Mouse (Mus musculus) MEL (cell line): ENCODE results near the gene Amigo3. TPM values are rescaled to one million over a fixed set of nuclear protein-coding genes. Genes with fewer than 3 reads are reported as not detected.
A peak's percentile ranks its signal among the peaks of the same experiment; 100 is the strongest.

Experiments
- DNase-seq: peaks from one replicate; pipeline ENCODE4 v3.0.0; 2011; ENCODE audit warnings: low read depth, low spot score
- H3K27ac ChIP-seq: 2 replicates; pipeline ENCODE4 v1.5.1; 2012; ENCODE audit warnings: low read depth, mild to moderate bottlenecking, control low read depth, low read length, moderate library complexity; ENCODE audit not compliant: control insufficient read depth
- H3K27me3 ChIP-seq, 2 experiments: fragments of 150-350 bp in 1 of 2; sonication (generic) in 1 of 2; 2 replicates each; pipeline ENCODE4 v1.6.1; 2012; ENCODE audit warnings: low read length in 2 of 2, mild to moderate bottlenecking in 2 of 2, improper control_type of control experiment in 1 of 2, moderate library complexity in 1 of 2; ENCODE audit not compliant: insufficient read depth in 2 of 2, control insufficient read depth in 1 of 2
- H3K36me3 ChIP-seq, 2 experiments: 2 replicates each; pipeline ENCODE4 v1.6.1; 2012 to 2014; ENCODE audit warnings: low read length in 2 of 2, improper control_type of control experiment in 1 of 2, inconsistent platforms in 1 of 2, mild to moderate bottlenecking in 1 of 2; ENCODE audit not compliant: insufficient read depth in 2 of 2, control insufficient read depth in 1 of 2
- H3K4me1 ChIP-seq, 2 experiments: fragments of 150-350 bp in 1 of 2; sonication (generic) in 1 of 2; 2 replicates each; pipeline ENCODE4 v1.6.1; 2012; ENCODE audit warnings: low read length in 2 of 2, improper control_type of control experiment in 1 of 2, mild to moderate bottlenecking in 1 of 2; ENCODE audit not compliant: insufficient read depth in 2 of 2, control insufficient read depth in 1 of 2
- H3K4me3 ChIP-seq, 2 experiments: fragments of 150-350 bp in 1 of 2; sonication (generic) in 1 of 2; 2 replicates each; pipeline ENCODE4 v1.5.1; 2012; ENCODE audit warnings: low read depth in 2 of 2, low read length in 2 of 2, mild to moderate bottlenecking in 2 of 2, moderate library complexity in 2 of 2, control low read depth in 1 of 2, improper control_type of control experiment in 1 of 2; ENCODE audit not compliant: control insufficient read depth in 1 of 2, insufficient read depth in 1 of 2
- H3K79me2 ChIP-seq: 2 replicates; pipeline ENCODE4 v1.6.1; 2012; ENCODE audit warnings: mild to moderate bottlenecking, low read length, moderate library complexity; ENCODE audit not compliant: control insufficient read depth, poor library complexity, insufficient read depth
- H3K9ac ChIP-seq: 2 replicates; pipeline ENCODE4 v1.6.1; 2012; ENCODE audit warnings: low read depth, mild to moderate bottlenecking, control low read depth, low read length, moderate library complexity; ENCODE audit not compliant: control insufficient read depth, poor library complexity, severe bottlenecking
- H3K9me3 ChIP-seq: fragments of 150-350 bp; sonication (generic); replicated peaks from 2 replicates; pipeline ENCODE4 v1.6.1; 2012; ENCODE audit warnings: mild to moderate bottlenecking, low read length, improper control_type of control experiment, moderate library complexity; ENCODE audit not compliant: insufficient read depth
- CHD1 ChIP-seq: IDR thresholded peaks from 2 replicates; pipeline ENCODE4 v1.6.1; 2012; ENCODE audit warnings: low read depth, mild to moderate bottlenecking, inconsistent platforms, low read length, improper control_type of control experiment
- CTCF ChIP-seq, 3 experiments: IDR thresholded peaks in 2 of 3; conservative IDR thresholded peaks in 1 of 3; 2 replicates each; pipeline ENCODE4 v1.5.1; 2011 to 2012; ENCODE audit warnings: low read length in 3 of 3, low read depth in 2 of 3, mild to moderate bottlenecking in 2 of 3, improper control_type of control experiment in 1 of 3, inconsistent platforms in 1 of 3, mixed read lengths in 1 of 3, moderate library complexity in 1 of 3; ENCODE audit not compliant: control insufficient read depth in 1 of 3, insufficient read depth in 1 of 3, poor library complexity in 1 of 3, severe bottlenecking in 1 of 3
- E2F4 ChIP-seq: IDR thresholded peaks from 2 replicates; pipeline ENCODE4 v1.6.1; 2011; ENCODE audit warnings: low read depth, low read length, improper control_type of control experiment, borderline replicate concordance
- ETS1 ChIP-seq: IDR thresholded peaks from 2 replicates; pipeline ENCODE4 v1.6.1; 2012; ENCODE audit warnings: low read depth, mild to moderate bottlenecking, inconsistent platforms, low read length, improper control_type of control experiment, moderate library complexity
- HCFC1 ChIP-seq: IDR thresholded peaks from 2 replicates; pipeline ENCODE4 v1.6.1; 2012; ENCODE audit warnings: low read depth, mild to moderate bottlenecking, inconsistent platforms, low read length, improper control_type of control experiment, moderate library complexity
- JUND ChIP-seq: IDR thresholded peaks from 2 replicates; pipeline ENCODE4 v1.6.1; 2011; ENCODE audit warnings: low read depth, mild to moderate bottlenecking, improper control_type of control experiment, low read length
- KAT2A ChIP-seq: conservative IDR thresholded peaks from 2 replicates; pipeline ENCODE4 v1.6.1; 2012; ENCODE audit warnings: low read depth, low read length, improper control_type of control experiment, inconsistent platforms
- MAZ ChIP-seq: IDR thresholded peaks from 2 replicates; pipeline ENCODE4 v1.6.1; 2012; ENCODE audit warnings: low read depth, mild to moderate bottlenecking, inconsistent platforms, low read length, improper control_type of control experiment
- MEF2A ChIP-seq: IDR thresholded peaks from 2 replicates; pipeline ENCODE4 v1.6.1; 2014; ENCODE audit warnings: low read depth, mild to moderate bottlenecking, inconsistent platforms, low read length, improper control_type of control experiment; ENCODE audit not compliant: poor library complexity, insufficient replicate concordance, severe bottlenecking; ENCODE audit errors: extremely low read depth
- MXI1 ChIP-seq: IDR thresholded peaks from 2 replicates; pipeline ENCODE4 v1.6.1; 2011; ENCODE audit warnings: mild to moderate bottlenecking, low read depth, low read length, improper control_type of control experiment
- MYB ChIP-seq: IDR thresholded peaks from 2 replicates; pipeline ENCODE4 v1.6.1; 2011; ENCODE audit warnings: mild to moderate bottlenecking, low read depth, low read length, improper control_type of control experiment
- MYC ChIP-seq: IDR thresholded peaks from 2 replicates; pipeline ENCODE4 v1.6.1; 2011; ENCODE audit warnings: low read depth, mild to moderate bottlenecking, low read length, improper control_type of control experiment, moderate library complexity
- NELFE ChIP-seq: IDR thresholded peaks from 2 replicates; pipeline ENCODE4 v1.6.1; 2011; ENCODE audit warnings: low read depth, low read length, improper control_type of control experiment
- POLR2A ChIP-seq, 2 experiments: IDR thresholded peaks; 2 replicates each; pipeline ENCODE4 v1.6.1; 2011 to 2012; ENCODE audit warnings: low read length in 2 of 2, mild to moderate bottlenecking in 2 of 2, control low read depth in 1 of 2, improper control_type of control experiment in 1 of 2, low read depth in 1 of 2, moderate library complexity in 1 of 2; ENCODE audit not compliant: control insufficient read depth in 1 of 2, insufficient read depth in 1 of 2, poor library complexity in 1 of 2
- POLR2AphosphoS2 ChIP-seq: IDR thresholded peaks from 2 replicates; pipeline ENCODE4 v1.6.1; 2011; ENCODE audit warnings: low read length, improper control_type of control experiment
- RAD21 ChIP-seq: IDR thresholded peaks from 2 replicates; pipeline ENCODE4 v1.6.1; 2011; ENCODE audit warnings: mild to moderate bottlenecking, low read depth, low read length, improper control_type of control experiment
- SIN3A ChIP-seq: IDR thresholded peaks from 2 replicates; pipeline ENCODE4 v1.6.1; 2012; ENCODE audit warnings: low read length, improper control_type of control experiment, inconsistent platforms
- SMC3 ChIP-seq: IDR thresholded peaks from 2 replicates; pipeline ENCODE4 v1.6.1; 2011; ENCODE audit warnings: low read depth, low read length, improper control_type of control experiment
- TBP ChIP-seq: IDR thresholded peaks from 2 replicates; pipeline ENCODE4 v1.8.0; 2011; ENCODE audit warnings: low read depth, low read length, improper control_type of control experiment
- USF1 ChIP-seq: IDR thresholded peaks from 2 replicates; pipeline ENCODE4 v1.6.1; 2014; ENCODE audit warnings: low read depth, mild to moderate bottlenecking, inconsistent platforms, low read length, improper control_type of control experiment, moderate library complexity
- USF2 ChIP-seq, 2 experiments: IDR thresholded peaks; 2 replicates each; pipeline ENCODE4 v1.6.1; 2011 to 2012; ENCODE audit warnings: improper control_type of control experiment in 2 of 2, low read length in 2 of 2, borderline replicate concordance in 1 of 2, inconsistent platforms in 1 of 2, low read depth in 1 of 2, mild to moderate bottlenecking in 1 of 2; ENCODE audit not compliant: insufficient read depth in 1 of 2
- ZC3H11A ChIP-seq: IDR thresholded peaks from 2 replicates; pipeline ENCODE4 v1.6.1; 2012; ENCODE audit warnings: low read depth, mild to moderate bottlenecking, inconsistent platforms, low read length, improper control_type of control experiment
- ZKSCAN1 ChIP-seq: IDR thresholded peaks from 2 replicates; pipeline ENCODE4 v1.6.1; 2012; ENCODE audit warnings: low read depth, mild to moderate bottlenecking, inconsistent platforms, low read length, improper control_type of control experiment, moderate library complexity
- ZNF384 ChIP-seq: IDR thresholded peaks from 2 replicates; pipeline ENCODE4 v1.6.1; 2012; ENCODE audit warnings: low read depth, mild to moderate bottlenecking, inconsistent platforms, low read length, improper control_type of control experiment
- polyA plus RNA-seq, 2 experiments: library from polyadenylated mRNA; stranded (reverse) in 1 of 2; unstranded in 1 of 2; fragments of >175 nt in 1 of 2; fragments of >200 nt in 1 of 2; gene quantifications; 2 replicates each; pipeline versions ENCODE4 v1.2.1 to v1.2.4; 2012; ENCODE audit warnings: low replicate concordance in 2 of 2, low read depth in 1 of 2; ENCODE audit not compliant: insufficient read length in 2 of 2, insufficient read depth in 1 of 2, missing spikeins in 1 of 2
- total RNA-seq: library from RNA; depleted of rRNA; stranded (reverse); fragments of 300-350 nt; gene quantifications from 2 replicates; pipeline ENCODE4 v1.2.3, GENCODE M21; 2012

The Amigo3 gene
- total and polyA plus RNA-seq, 3 experiments, result 2.2 to 3.4 TPM; not detected in 1

DNA sequence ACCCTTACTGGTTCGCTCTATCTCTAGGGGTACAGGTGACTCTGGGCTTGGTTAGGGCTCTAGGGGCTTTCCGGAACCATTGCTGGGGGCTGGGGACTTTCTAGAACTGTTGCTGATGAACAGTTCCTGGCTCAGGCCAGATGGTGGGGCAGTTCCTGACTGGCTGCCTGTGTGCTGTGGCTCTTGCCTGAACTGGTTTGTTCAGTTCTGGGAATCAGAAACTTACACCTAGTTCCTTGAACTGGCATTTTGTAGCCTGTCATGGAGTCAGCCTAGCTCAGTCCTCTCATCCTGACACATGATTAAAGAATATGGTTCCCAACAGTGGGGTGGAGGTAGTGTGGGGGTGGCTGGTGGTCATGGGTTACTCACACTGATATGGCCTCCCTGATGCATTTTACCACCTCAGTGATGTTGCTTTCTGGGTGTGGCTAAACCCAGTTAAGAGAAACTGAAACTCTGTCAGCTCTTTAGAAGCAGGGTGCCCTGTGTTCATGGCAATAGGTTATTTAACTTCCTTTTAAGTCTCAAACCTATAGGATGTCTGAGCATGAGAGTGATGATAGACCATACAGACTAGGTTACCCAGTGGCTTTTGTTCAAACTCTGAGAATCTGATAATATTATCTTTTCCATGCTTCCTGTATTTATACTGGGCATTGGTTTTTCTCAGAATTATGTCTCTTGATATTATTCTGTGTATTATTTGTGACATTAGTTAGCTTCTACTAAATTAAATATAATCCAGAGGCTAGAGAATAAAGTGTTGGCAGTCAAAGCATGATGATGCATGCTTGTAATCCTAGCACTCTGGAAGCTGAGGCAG, 17.4 kb upstream of the Amigo3 start (continued):
- TF ChIP-seq SIN3A (0 out of 2 replicates have a peak, but pooled peaks have one; percentile 10), ETS1 (peak; percentile 14; the same call in 1 of the 2 replicates), E2F4 (no peak), MAZ (no peak)

- peaks cover 6 to 9% of the 10 kb centered on the region in 2 experiments for H3K36me3 ChIP-seq
- H3K27me3 ChIP-seq, result no peaks in the 10 kb centered on the region
- peaks cover 10% of the 10 kb centered on the region for H3K79me2 ChIP-seq
- no peak overlapping the region for H3K27ac ChIP-seq
- H3K4me1 ChIP-seq, result peaks cover 2 to 12% of the 10 kb centered on the region in 2 experiments
- no peak overlapping the region for H3K4me3 ChIP-seq
- no peak for DNase-seq
- no peak for TF ChIP-seq TBP
- TF ChIP-seq RAD21, result no peak
- no peak for TF ChIP-seq MXI1
- TF ChIP-seq ZC3H11A, result no peak
- peak; percentile 13 to 38 (median 38); a peak in 4 of 6 replicates for TF ChIP-seq CTCF (IDR thresholded peaks at IDR 0.05 in 2 of 3, conservative IDR thresholded peaks at IDR 0.05 in 1 of 3; ENCODE audit: control insufficient read depth in 1 of 3, insufficient read depth in 1 of 3, low read depth in 2 of 3, low read length in 3 of 3, poor library complexity in 1 of 3, severe bottlenecking in 1 of 3)
- TF ChIP-seq USF1, result no peak
- peak; percentile 25 for TF ChIP-seq SMC3
- no peak overlapping the region for H3K9ac ChIP-seq
- no peaks in the 10 kb centered on the region for H3K9me3 ChIP-seq
Measured at GRCm38 (mm10) chr9:108044751-108045492, 8.0 kb upstream of the Amigo3 start.

DNA sequence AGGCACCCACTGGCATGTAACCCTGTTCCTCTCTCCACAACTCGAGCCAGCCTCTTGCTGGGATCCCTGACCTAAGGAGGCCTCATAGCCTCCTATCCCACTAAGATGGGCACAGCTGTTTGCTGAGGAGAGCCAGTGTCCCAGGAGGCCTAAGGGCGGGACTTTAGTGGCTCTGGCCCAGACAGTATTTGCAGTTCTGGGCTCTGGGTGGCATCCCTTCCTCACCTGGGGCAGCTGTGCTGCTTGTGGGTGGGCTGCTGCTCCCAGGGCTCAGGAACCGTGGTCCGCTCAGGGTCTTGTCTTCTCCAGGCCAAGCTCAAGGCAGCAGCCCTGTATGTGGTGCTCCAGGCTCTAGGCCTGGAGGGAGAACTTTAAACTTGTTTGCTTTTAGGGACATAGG, 6.4 kb upstream of the Amigo3 start:
- H3K4me1 ChIP-seq, result peaks cover 2 to 14% of the 10 kb centered on the region in 2 experiments
- no peak overlapping the region for H3K9ac ChIP-seq
- H3K9me3 ChIP-seq, result no peaks in the 10 kb centered on the region

More for the DNA sequence above, 6.4 kb upstream of the Amigo3 start:
- Histone ChIP-seq H3K4me3 (no peak overlapping the region), H3K36me3 (peaks cover 4 to 6% of the 10 kb centered on the region in 2 experiments), H3K27me3 (no peaks in the 10 kb centered on the region), H3K27ac (no peak overlapping the region), H3K79me2 (peaks cover 10% of the 10 kb centered on the region)
- no peak for TF ChIP-seq MXI1
- no peak for TF ChIP-seq NELFE
- no peak for TF ChIP-seq ZC3H11A
- TF ChIP-seq KAT2A, result no peak
- no peak for TF ChIP-seq POLR2A (IDR thresholded peaks at IDR 0.05; ENCODE audit: control insufficient read depth in 1 of 2, insufficient read depth in 1 of 2, low read depth in 1 of 2, low read length in 2 of 2, poor library complexity in 1 of 2)
- TF ChIP-seq CTCF (IDR thresholded peaks at IDR 0.05 in 2 of 3, conservative IDR thresholded peaks at IDR 0.05 in 1 of 3; ENCODE audit: control insufficient read depth in 1 of 3, insufficient read depth in 1 of 3, low read depth in 2 of 3, low read length in 3 of 3, poor library complexity in 1 of 3, severe bottlenecking in 1 of 3), result no peak
- TF ChIP-seq CHD1, result no peak
- no peak for TF ChIP-seq USF2 (IDR thresholded peaks at IDR 0.05; ENCODE audit: borderline replicate concordance in 1 of 2, insufficient read depth in 1 of 2, low read depth in 1 of 2, low read length in 2 of 2)
- TF ChIP-seq ZNF384, result no peak
- TF ChIP-seq MYB, result no peak
- no peak for TF ChIP-seq HCFC1
- no peak for TF ChIP-seq POLR2AphosphoS2
- TF ChIP-seq JUND, result no peak
- no peak for TF ChIP-seq ZKSCAN1
- TF ChIP-seq MYC, result no peak
- TF ChIP-seq TBP, result no peak
- TF ChIP-seq MEF2A, result no peak
- no peak for TF ChIP-seq SIN3A
- TF ChIP-seq E2F4, result no peak
- no peak for DNase-seq
